Mouse (Mus musculus) urinary bladder, adult 2 months (tissue): Measurements from ENCODE around the gene Kif27. TPM values are rescaled to one million over a fixed set of nuclear protein-coding genes. Genes with fewer than 3 reads are reported as not detected.
A peak's percentile ranks its signal among the peaks of the same experiment; 100 is the strongest.
"Not testable (repeated sequence)": the region's sequence is repeated elsewhere in the genome, so short reads cannot be mapped to it uniquely, and the experiment has no call there.

Source experiments
- DNase-seq: peaks from one replicate; pipeline ENCODE4 v3.0.0; 2022; ENCODE audit warnings: low spot score
- polyA plus RNA-seq: library from polyadenylated mRNA; depleted of rRNA; stranded (reverse); fragments of >200 nt; gene quantifications from 2 replicates; pipeline ENCODE4 v1.2.3, GENCODE M21; 2012; rRNA removed

Kif27 gene
- 0.39 and 0.46 TPM in 2 replicates for polyA plus RNA-seq

- peak; percentile 46 for DNase-seq
Measured at GRCm38 (mm10) chr13:58358629-58359303, at the start of gene Kif27. TSS of gene Kif27 (minus strand) at chr13:58359122.

GRCm38 (mm10) chr13:58403243-58403642 lies 44.3 kb upstream of the Kif27 start, which contains the start of gene Hnrnpk:
TSS of gene Hnrnpk (minus strand) at chr13:58403343.
- not testable (repeated sequence) for DNase-seq

GRCm38 (mm10) chr13:58402744-58403110 lies 43.8 kb upstream of the Kif27 start:
- DNase-seq: no peak

GRCm38 (mm10) chr13:58402003-58402743 lies 43.3 kb upstream of the Kif27 start, which contains the start of gene Rmi1:
TSS of gene Rmi1 (plus strand) at chr13:58402248.
- peak; percentile 100 for DNase-seq

- no peak for DNase-seq
Measured at GRCm38 (mm10) chr13:58401135-58402002, 42.4 kb upstream of the Kif27 start.

GRCm38 (mm10) chr13:58400576-58400975 lies 41.7 kb upstream of the Kif27 start:
- DNase-seq: no peak

- no peak for DNase-seq
Measured at GRCm38 (mm10) chr13:58397651-58398050, 38.7 kb upstream of the Kif27 start.

GRCm38 (mm10) chr13:58394392-58394791 lies 35.5 kb upstream of the Kif27 start:
- DNase-seq: not testable (repeated sequence)

GRCm38 (mm10) chr13:58389324-58389951 lies 30.5 kb upstream of the Kif27 start:
- no peak for DNase-seq

- DNase-seq: no peak
Measured at GRCm38 (mm10) chr13:58388379-58388778, 29.5 kb upstream of the Kif27 start.

GRCm38 (mm10) chr13:58387948-58388347 lies 29.0 kb upstream of the Kif27 start:
- DNase-seq: no peak

- no peak for DNase-seq
Measured at GRCm38 (mm10) chr13:58385547-58385920, 26.6 kb upstream of the Kif27 start.

- peak; percentile 67 for DNase-seq
Measured at GRCm38 (mm10) chr13:58384779-58385546, 26.0 kb upstream of the Kif27 start, which contains the start of gene 2210016F16Rik. TSS of gene 2210016F16Rik (minus strand) at chr13:58385225.

- DNase-seq: no peak
Measured at GRCm38 (mm10) chr13:58384371-58384770, 25.4 kb upstream of the Kif27 start.

- DNase-seq: no peak
Measured at GRCm38 (mm10) chr13:58373153-58373470, 14.2 kb upstream of the Kif27 start.

GRCm38 (mm10) chr13:58372278-58373152 lies 13.6 kb upstream of the Kif27 start:
- DNase-seq: no peak

GRCm38 (mm10) chr13:58368835-58369234 lies 9.9 kb upstream of the Kif27 start:
- DNase-seq: no peak

- DNase-seq: no peak
Measured at GRCm38 (mm10) chr13:58367641-58368040, 8.7 kb upstream of the Kif27 start.

GRCm38 (mm10) chr13:58366373-58366772 lies 7.5 kb upstream of the Kif27 start:
- DNase-seq: no peak

- DNase-seq: not testable (repeated sequence)
Measured at GRCm38 (mm10) chr13:58365179-58365578, 6.3 kb upstream of the Kif27 start.
